Mouse (Mus musculus): ENCODE results near the gene Tmem88. TPM values are rescaled to one million over a fixed set of nuclear protein-coding genes. Genes with fewer than 3 reads are reported as not detected.
A peak's percentile ranks its signal among the peaks of the same experiment; 100 is the strongest.

Tmem88 gene
- polyA plus RNA-seq, 1 experiment from 2014 or later: 34.8 TPM

GRCm38 (mm10) chr11:69413221-69414181, 15.5 kb upstream of the Tmem88 start, which contains the start of gene Kdm6b:
Gene Kdm6b, minus strand, starts transcription at chr11:69413675.
- Histone ChIP-seq H3K4me2 (ENCODE audit: low read length) (peak within 1 kb of the TSS; percentile 85), H3K9ac (ENCODE audit: low read length) (peak within 1 kb of the TSS; percentile 90), H3K9me3 (ENCODE audit: control insufficient read depth, low read length) (no peaks in the 10 kb centered on the region), H3K4me3 (ENCODE audit: low read depth, low read length) (peak within 1 kb of the TSS; percentile 90), H3K27me3 (replicated peaks; ENCODE audit: control insufficient read depth, insufficient read depth, low read length) (no peaks in the 10 kb centered on the region), H3K27ac (ENCODE audit: low read depth) (peak within 1 kb of the TSS; percentile 86), H3K4me1 (replicated peaks; ENCODE audit: control insufficient read depth, insufficient read depth, low read length) (peaks cover 44% of the 10 kb centered on the region), H3K36me3 (ENCODE audit: control insufficient read depth, insufficient read depth, low read length) (peaks cover 15% of the 10 kb centered on the region; the same call in 1 of the 2 replicates)
- 25% methylated on average over 12 of the region's 12 CpGs for WGBS
- no peak for ATAC-seq (replicated peaks; ENCODE audit: low FRiP score, low TSS enrichment, low read depth)
- DNase-seq (ENCODE audit: low spot score): peak; percentile 69

- Histone ChIP-seq H3K27me3 (replicated peaks; ENCODE audit: control insufficient read depth, insufficient read depth, low read length) (no peaks in the 10 kb centered on the region), H3K4me3 (ENCODE audit: low read depth, low read length) (no peak overlapping the region), H3K9ac (ENCODE audit: low read length) (peak overlapping the region; percentile 3; the same call in 1 of the 2 replicates), H3K4me2 (ENCODE audit: low read length) (peak overlapping the region; percentile 85), H3K9me3 (ENCODE audit: control insufficient read depth, low read length) (no peaks in the 10 kb centered on the region), H3K4me1 (replicated peaks; ENCODE audit: control insufficient read depth, insufficient read depth, low read length) (peaks cover 52% of the 10 kb centered on the region), H3K27ac (ENCODE audit: low read depth) (no peak overlapping the region), H3K36me3 (ENCODE audit: control insufficient read depth, insufficient read depth, low read length) (peaks cover 21% of the 10 kb centered on the region)
- DNase-seq (ENCODE audit: low spot score) (no peak), ATAC-seq (replicated peaks; ENCODE audit: low FRiP score, low TSS enrichment, low read depth) (no peak)
- WGBS: 55% methylated on average over 7 of the region's 7 CpGs
Observed at GRCm38 (mm10) chr11:69412548-69412947, 14.5 kb upstream of the Tmem88 start.

- no peaks in the 10 kb centered on the region for H3K27me3 ChIP-seq (replicated peaks; ENCODE audit: control insufficient read depth, insufficient read depth, low read length)
- H3K4me3 ChIP-seq (ENCODE audit: low read depth, low read length): peak overlapping the region; percentile 68
- WGBS: 1% methylated on average over 33 of the region's 39 CpGs
- no peak for ATAC-seq (replicated peaks; ENCODE audit: low FRiP score, low TSS enrichment, low read depth)
- H3K27ac ChIP-seq (ENCODE audit: low read depth): peak overlapping the region; percentile 98
- peaks cover 47% of the 10 kb centered on the region for H3K4me1 ChIP-seq (replicated peaks; ENCODE audit: control insufficient read depth, insufficient read depth, low read length)
- no peak for DNase-seq (ENCODE audit: low spot score)
- H3K4me2 ChIP-seq (ENCODE audit: low read length): peak overlapping the region; percentile 85
- H3K36me3 ChIP-seq (ENCODE audit: control insufficient read depth, insufficient read depth, low read length): peaks cover 30% of the 10 kb centered on the region
- peak overlapping the region; percentile 77 for H3K9ac ChIP-seq (ENCODE audit: low read length)
- no peaks in the 10 kb centered on the region for H3K9me3 ChIP-seq (ENCODE audit: control insufficient read depth, low read length)
Observed at GRCm38 (mm10) chr11:69411538-69412203, 13.6 kb upstream of the Tmem88 start.

GRCm38 (mm10) chr11:69411073-69411535, 13.1 kb upstream of the Tmem88 start:
- peaks cover 47% of the 10 kb centered on the region for H3K4me1 ChIP-seq (replicated peaks; ENCODE audit: control insufficient read depth, insufficient read depth, low read length)
- H3K36me3 ChIP-seq (ENCODE audit: control insufficient read depth, insufficient read depth, low read length): peaks cover 35% of the 10 kb centered on the region
- no peaks in the 10 kb centered on the region for H3K9me3 ChIP-seq (ENCODE audit: control insufficient read depth, low read length)
- H3K27ac ChIP-seq (ENCODE audit: low read depth): peak overlapping the region; percentile 98
- H3K4me3 ChIP-seq (ENCODE audit: low read depth, low read length): peak overlapping the region; percentile 68
- H3K4me2 ChIP-seq (ENCODE audit: low read length): peak overlapping the region; percentile 85
- peak; percentile 63 for ATAC-seq (replicated peaks; ENCODE audit: low FRiP score, low TSS enrichment, low read depth)
- peak overlapping the region; percentile 77 for H3K9ac ChIP-seq (ENCODE audit: low read length)
- WGBS: under 1% methylated on average over 26 of the region's 26 CpGs
- H3K27me3 ChIP-seq (replicated peaks; ENCODE audit: control insufficient read depth, insufficient read depth, low read length): no peaks in the 10 kb centered on the region
- DNase-seq (ENCODE audit: low spot score): peak; percentile 99

- peak overlapping the region; percentile 68 for H3K4me3 ChIP-seq (ENCODE audit: low read depth, low read length)
- H3K4me2 ChIP-seq (ENCODE audit: low read length): peak overlapping the region; percentile 85
- WGBS: under 1% methylated on average over 41 of the region's 41 CpGs
- ATAC-seq (replicated peaks; ENCODE audit: low FRiP score, low TSS enrichment, low read depth): peak; percentile 2; the same call in 1 of the 2 replicates
- no peaks in the 10 kb centered on the region for H3K9me3 ChIP-seq (ENCODE audit: control insufficient read depth, low read length)
- DNase-seq (ENCODE audit: low spot score): peak; percentile 80
- H3K9ac ChIP-seq (ENCODE audit: low read length): peak overlapping the region; percentile 77
- H3K27ac ChIP-seq (ENCODE audit: low read depth): peak overlapping the region; percentile 98
- no peaks in the 10 kb centered on the region for H3K27me3 ChIP-seq (replicated peaks; ENCODE audit: control insufficient read depth, insufficient read depth, low read length)
- peaks cover 47% of the 10 kb centered on the region for H3K4me1 ChIP-seq (replicated peaks; ENCODE audit: control insufficient read depth, insufficient read depth, low read length)
- peaks cover 42% of the 10 kb centered on the region for H3K36me3 ChIP-seq (ENCODE audit: control insufficient read depth, insufficient read depth, low read length)
Observed at GRCm38 (mm10) chr11:69410310-69411072, 12.5 kb upstream of the Tmem88 start.

- peaks cover 47% of the 10 kb centered on the region for H3K36me3 ChIP-seq (ENCODE audit: control insufficient read depth, insufficient read depth, low read length)
- no peak for ATAC-seq (replicated peaks; ENCODE audit: low FRiP score, low TSS enrichment, low read depth)
- peak overlapping the region; percentile 98 for H3K27ac ChIP-seq (ENCODE audit: low read depth)
- H3K9me3 ChIP-seq (ENCODE audit: control insufficient read depth, low read length): no peaks in the 10 kb centered on the region
- 0% methylated on average over 18 of the region's 18 CpGs for WGBS
- peak overlapping the region; percentile 77 for H3K9ac ChIP-seq (ENCODE audit: low read length)
- H3K4me3 ChIP-seq (ENCODE audit: low read depth, low read length): peak overlapping the region; percentile 68
- H3K4me1 ChIP-seq (replicated peaks; ENCODE audit: control insufficient read depth, insufficient read depth, low read length): peaks cover 45% of the 10 kb centered on the region
- H3K27me3 ChIP-seq (replicated peaks; ENCODE audit: control insufficient read depth, insufficient read depth, low read length): no peaks in the 10 kb centered on the region
- no peak for DNase-seq (ENCODE audit: low spot score)
- peak overlapping the region; percentile 85 for H3K4me2 ChIP-seq (ENCODE audit: low read length)
Observed at GRCm38 (mm10) chr11:69410045-69410309, 11.9 kb upstream of the Tmem88 start.

- H3K4me2 ChIP-seq (ENCODE audit: low read length): peak overlapping the region; percentile 85
- ATAC-seq (replicated peaks; ENCODE audit: low FRiP score, low TSS enrichment, low read depth) (peak; percentile 41), DNase-seq (ENCODE audit: low spot score) (peak; percentile 95)
- H3K36me3 ChIP-seq (ENCODE audit: control insufficient read depth, insufficient read depth, low read length): peaks cover 51% of the 10 kb centered on the region
- H3K4me3 ChIP-seq (ENCODE audit: low read depth, low read length): peak overlapping the region; percentile 68
- peak overlapping the region; percentile 98 for H3K27ac ChIP-seq (ENCODE audit: low read depth)
- H3K9me3 ChIP-seq (ENCODE audit: control insufficient read depth, low read length): no peaks in the 10 kb centered on the region
- peaks cover 40% of the 10 kb centered on the region for H3K4me1 ChIP-seq (replicated peaks; ENCODE audit: control insufficient read depth, insufficient read depth, low read length)
- H3K9ac ChIP-seq (ENCODE audit: low read length): peak overlapping the region; percentile 77
- H3K27me3 ChIP-seq (replicated peaks; ENCODE audit: control insufficient read depth, insufficient read depth, low read length): no peaks in the 10 kb centered on the region
- under 1% methylated on average over 45 of the region's 46 CpGs for WGBS
Observed at GRCm38 (mm10) chr11:69409378-69410044, 11.5 kb upstream of the Tmem88 start.
